ENCODE assay signal across 8 mouse cellular contexts in genomic region chr12:117534087-117534751, GRCm38 (mm10). TPM values are rescaled to one million over a fixed set of nuclear protein-coding genes. Genes with fewer than 3 reads are reported as not detected.
DNase-seq lines count a peak whose midpoint lies in the region; ATAC-seq lines count a peak whose summit lies in the region.

No protein-coding gene starts in this region.

- H3K27ac ChIP-seq in limb, embryonic 10.5 days, result peak overlapping the region; percentile 78

- peaks cover 14% of the 10 kb centered on the region for H3K4me1 ChIP-seq in limb, embryonic 10.5 days

- peak; percentile 1 for DNase-seq in T-cell, adult 2 months (ENCODE audit: low spot score)
- peak; percentile 37 to 50 for DNase-seq in cerebellum, postnatal 10 days
- peak; percentile 8 for DNase-seq in gastrocnemius, postnatal 25 days
- peak; percentile 66 for DNase-seq in limb, embryonic 10.5 days (ENCODE audit: low spot score)
- peak; percentile 53 for DNase-seq in mesoderm, embryonic 11.5 days (ENCODE audit: low read depth, low spot score)
- DNase-seq in spleen, adult 18-20 months, result peak; percentile 35 to 56
- no peak for DNase-seq in adipocyte (ENCODE audit: low spot score)

- no peaks in the 10 kb centered on the region for H3K36me3 ChIP-seq in limb, embryonic 10.5 days

- peak overlapping the region; percentile 75 for H3K4me3 ChIP-seq in limb, embryonic 10.5 days

- under 1% methylated on average over 62 of the region's 66 CpGs for WGBS in limb, embryonic 10.5 days

- H3K27me3 ChIP-seq in limb, embryonic 10.5 days (ENCODE audit: low read depth, poor library complexity, severe bottlenecking), result peaks cover 51% of the 10 kb centered on the region

- H3K9me3 ChIP-seq in limb, embryonic 10.5 days (replicated peaks), result no peaks in the 10 kb centered on the region

- peak; percentile 38 for ATAC-seq in inflammation-experienced regulatory T-cells, adult 6 months

RNA-seq across cellular contexts. Expression of gene Rapgef5, which starts 17.9 kb away (rescaled TPM):
- 1 to 10 TPM; 5.0 to 6.5 TPM for total RNA-seq in gastrocnemius, postnatal 25 days (2021)
- 1 to 10 TPM in 2 of 3 experiments, under 1 TPM in 1; 0.59 to 1.5 (median 1.3) TPM for polyA plus RNA-seq in inflammation-experienced regulatory T-cells, adult 6 months (2017; shearing (Covaris generic))
- polyA plus RNA-seq in limb, embryonic 10.5 days (2016; fragmentation: Nextera tagmentation; extraction: Ambion mirVana), result 5.8 and 6.3 TPM in 2 replicates
